Mouse (Mus musculus) retina, adult 2 months (tissue): ENCODE measurements around the gene Cfap97d1.

ENCODE experiments used
- DNase-seq: peaks from one replicate; pipeline ENCODE4 v3.0.0-alpha.2; 2012; ENCODE audit warnings: low read depth, low spot score

The Cfap97d1 gene

DNA sequence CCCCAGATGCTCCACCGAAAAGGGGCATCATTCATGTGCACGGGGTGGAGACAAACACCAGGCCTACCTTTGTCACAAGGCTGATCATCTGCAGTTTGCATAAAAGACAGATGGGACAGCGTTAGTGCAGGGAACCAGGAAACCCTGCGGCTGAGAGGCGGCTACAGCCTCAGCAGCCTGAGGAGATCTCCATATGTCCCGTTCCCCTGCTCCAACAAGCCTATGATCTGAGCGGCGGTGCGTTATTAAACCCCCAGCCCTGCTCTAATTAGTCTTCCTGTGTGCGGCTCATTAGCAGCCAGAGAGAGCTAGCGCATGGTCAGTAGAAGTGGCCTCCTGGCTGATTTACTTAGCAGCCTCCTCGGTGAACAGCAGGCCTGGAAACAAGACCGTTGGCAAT lies 26.1 kb downstream of the Cfap97d1 start:
- no peak for DNase-seq

DNA sequence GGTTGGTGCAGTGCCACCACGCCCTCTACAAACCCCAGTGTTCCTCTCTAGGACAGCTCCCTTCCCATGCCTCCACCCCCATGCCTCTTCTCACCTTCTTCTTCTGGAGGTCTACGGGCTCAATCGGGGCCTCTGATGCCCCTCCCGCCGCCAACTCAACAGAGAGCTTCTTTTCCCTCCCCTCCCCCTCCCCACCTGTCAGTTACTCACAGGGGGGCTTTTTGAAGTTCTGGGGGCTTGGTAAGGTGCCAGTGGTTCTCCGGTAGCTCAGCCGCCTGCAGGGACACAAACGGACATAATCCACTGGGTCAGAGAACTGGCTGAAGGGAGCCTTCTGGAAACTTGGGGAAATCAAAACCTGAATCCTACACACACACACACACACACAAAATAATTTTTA lies 27.4 kb downstream of the Cfap97d1 start:
- DNase-seq = no peak

- DNase-seq = no peak
These were observed 29.1 kb downstream of the Cfap97d1 start for GRCm38 (mm10) chr11:102013201-102013600.

DNA sequence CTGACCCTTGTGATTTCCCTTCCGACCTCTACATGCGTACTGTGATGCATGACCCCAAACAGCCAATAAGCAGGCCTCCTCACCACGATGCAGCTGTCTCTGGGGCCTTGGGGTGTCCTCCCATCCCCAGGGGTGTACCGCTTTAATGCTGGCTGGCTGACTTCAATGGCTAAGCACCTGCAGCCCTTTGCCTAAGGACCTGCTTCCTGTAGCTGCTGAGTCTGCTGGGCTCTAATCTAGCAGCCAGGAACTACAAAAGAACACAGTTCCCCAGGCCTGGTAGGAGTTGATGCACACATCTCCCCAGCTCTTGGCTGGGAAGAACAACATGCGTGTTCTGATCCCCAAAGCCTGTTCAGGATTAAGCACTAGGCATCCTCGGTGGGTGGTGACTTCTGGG lies 31.4 kb downstream of the Cfap97d1 start:
- no peak for DNase-seq

DNA sequence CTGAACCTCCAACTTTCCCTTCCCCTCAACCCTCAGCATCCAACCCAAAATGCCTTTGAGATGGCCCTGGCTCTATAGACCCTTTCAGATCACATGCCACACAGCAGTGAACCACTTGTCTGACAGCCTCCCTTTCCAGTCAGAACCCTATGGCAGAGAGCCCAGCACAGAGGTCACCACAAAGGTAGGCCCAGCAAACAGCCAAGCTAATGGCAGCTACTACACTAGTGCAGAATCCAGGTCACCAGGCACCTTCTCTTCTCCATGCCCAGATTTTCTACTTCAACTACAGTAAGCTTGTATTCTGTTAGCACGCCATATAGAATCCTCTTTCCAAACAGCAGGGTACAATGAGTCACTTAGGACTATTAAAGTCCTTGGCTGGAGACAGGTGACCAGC lies 32.1 kb downstream of the Cfap97d1 start:
- DNase-seq = no peak

DNA sequence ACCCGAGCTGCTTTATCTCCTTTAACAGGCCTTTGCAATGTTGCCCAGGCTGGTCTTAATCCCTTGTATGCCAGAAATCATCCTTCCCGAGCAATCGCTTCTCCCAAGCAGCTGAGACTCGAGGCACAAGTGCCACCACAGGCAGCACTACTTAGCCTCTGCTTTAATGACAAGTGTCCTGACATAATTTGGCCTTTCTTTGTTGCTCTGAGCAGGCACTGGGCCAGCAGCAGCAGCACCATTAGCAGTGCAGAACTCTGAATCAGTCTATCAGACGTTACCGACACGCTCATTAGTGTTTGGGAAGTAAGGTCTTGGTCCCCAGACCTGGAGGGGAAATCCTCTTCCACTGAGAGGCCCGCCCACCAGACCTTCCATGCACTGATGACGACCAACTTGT lies 35.7 kb downstream of the Cfap97d1 start:
- no peak for DNase-seq

GRCm38 (mm10) chr11:102021196-102021595 lies 37.1 kb downstream of the Cfap97d1 start:
- DNase-seq = no peak

DNA sequence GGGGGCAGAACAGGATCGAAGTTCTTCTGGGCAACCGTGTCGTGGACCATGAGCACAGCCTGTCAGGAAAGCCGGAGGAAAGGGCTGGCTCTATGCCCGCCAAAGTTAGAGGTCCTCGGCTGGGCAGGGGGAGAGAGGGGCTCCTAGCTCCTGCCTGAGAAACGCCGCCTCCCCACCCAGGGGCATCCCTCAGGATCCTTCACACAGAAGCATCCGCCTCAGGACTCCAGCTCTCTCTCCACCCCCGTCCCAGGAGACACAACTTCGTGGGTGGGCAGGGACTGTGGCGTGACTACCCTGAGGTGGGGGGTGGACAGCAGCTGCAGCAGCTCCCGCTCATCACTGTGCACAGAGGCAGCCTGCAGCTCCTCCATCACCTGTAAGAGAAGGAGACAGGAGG lies 39.3 kb downstream of the Cfap97d1 start:
- no peak for DNase-seq

- DNase-seq = no peak
These were observed 40.1 kb downstream of the Cfap97d1 start for GRCm38 (mm10) chr11:102024084-102024758.

DNA sequence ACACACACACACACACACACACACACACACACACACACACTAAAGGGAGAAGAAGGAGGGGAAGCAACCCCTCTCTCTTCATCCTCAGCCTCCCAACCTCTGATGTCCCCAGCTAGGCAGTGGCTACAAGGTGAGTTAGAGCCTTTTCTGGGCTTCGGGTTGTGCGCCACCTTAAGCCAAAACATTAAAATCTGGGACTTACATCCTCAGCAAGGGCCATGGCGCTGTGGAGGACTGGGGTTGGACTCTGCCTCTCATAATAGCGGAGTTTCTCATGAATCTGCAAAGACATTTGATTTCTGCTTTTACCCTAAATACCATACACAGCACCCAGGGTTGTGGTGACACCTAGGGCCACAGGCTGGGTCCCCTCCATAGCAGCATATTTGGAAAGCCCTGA lies 40.8 kb downstream of the Cfap97d1 start:
- no peak for DNase-seq

GRCm38 (mm10) chr11:102025354-102025753 lies 41.3 kb downstream of the Cfap97d1 start:
- DNase-seq = no peak

DNA sequence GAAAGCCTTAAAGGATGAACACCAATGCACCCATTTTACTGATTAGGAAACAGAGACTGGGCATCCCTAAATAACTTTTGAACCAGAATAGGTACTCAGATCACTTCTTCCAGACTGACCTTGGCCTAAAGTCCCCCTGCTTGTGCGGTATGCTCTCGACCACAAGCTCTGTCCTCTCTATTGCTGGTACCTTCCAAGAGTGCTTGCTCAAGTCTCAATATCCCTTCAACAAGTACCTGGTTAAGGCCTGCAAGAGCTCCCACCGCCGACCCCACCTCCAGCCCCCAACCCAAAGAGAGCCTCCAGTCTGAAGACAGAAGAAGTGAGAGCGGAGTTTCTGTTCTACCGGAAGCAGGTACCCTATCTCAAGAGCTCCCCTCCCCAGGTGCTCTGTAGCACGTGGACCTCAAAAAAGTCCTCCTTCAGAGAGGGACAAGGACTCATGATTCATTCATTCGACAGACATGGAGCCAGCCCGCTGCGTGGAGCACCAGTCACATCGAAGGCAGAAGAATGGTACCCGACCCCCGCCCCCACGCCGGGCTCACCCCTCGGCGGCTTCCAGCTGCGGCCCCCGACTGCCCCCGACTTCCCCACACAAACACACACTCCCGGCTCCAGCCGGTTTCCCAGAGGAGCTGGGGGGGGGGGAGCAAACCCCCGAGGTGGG lies 42.0 kb downstream of the Cfap97d1 start:
- DNase-seq = no peak

DNA sequence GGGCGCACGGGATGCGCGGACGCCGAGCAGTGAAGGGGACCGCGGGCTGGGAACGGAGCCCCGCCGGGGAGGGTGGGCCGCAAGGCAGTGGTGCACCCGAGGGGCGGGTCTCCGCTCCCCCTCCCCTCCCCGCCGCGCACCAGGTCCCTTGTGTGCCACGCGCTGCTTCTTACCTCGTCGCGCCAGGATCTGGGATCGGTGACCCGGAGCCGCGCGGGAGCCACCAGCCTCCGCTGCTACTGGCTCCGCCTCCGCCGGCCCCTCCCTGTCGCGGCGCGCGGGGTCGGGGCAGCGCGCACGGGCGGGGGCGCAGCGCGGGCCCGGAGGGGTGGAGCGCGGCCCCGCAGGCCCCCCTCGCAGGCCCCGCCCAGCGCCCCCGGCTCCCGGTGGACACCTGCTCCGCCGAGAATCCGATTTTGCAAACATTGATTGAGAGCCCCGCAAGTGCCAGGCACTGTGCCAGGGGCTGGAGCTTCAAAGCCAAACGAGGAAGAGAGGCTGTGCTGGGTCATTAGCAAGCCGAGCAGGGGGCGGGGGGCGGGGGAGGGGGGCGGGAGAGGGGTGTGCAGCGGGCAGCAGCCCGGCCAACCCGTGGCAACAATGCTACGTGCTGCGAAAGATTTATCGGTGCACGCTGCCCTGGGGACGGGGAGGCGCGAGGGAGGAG lies 42.7 kb downstream of the Cfap97d1 start:
- DNase-seq = peak; percentile 55

GRCm38 (mm10) chr11:102027361-102028017 lies 43.4 kb downstream of the Cfap97d1 start:
- no peak for DNase-seq

DNA sequence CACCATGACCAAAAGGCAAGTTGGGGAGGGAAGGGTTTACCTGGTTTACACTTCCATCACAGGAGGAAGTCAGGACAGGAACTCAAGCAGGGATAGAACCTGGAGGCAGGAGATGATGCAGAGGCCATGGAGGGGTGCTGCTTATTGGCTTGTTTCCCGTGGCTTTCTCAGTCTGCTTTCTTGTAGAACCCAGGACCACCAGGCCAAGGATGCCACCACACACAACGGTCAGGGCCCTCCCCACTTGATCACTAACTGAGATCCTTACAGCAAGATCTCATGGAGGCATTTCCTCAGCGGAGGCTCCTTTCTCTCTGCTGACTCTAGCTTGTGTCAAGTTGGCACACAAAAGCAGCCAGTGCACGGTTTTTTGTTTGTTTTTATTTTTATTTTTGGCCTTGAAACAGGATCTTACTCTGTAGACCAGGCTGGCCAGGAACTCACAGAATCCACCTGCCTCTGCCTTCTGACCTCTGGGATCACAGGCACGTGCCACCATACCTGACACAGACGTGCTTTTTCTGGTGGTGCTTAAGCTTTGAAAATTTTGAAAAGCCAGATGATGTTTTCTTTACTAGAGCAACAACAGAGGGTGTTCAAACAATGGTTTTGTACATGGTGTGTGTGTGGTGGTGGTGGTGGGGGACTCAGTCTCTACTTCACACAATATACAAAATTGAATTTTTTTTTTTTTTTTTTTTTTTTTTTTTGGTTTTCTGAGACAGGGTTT lies 44.2 kb downstream of the Cfap97d1 start, which contains the start of gene Mpp3:
Mpp3 (minus strand) TSS at position 375 of the 730 bp plus-strand sequence.
- DNase-seq = no peak

DNA sequence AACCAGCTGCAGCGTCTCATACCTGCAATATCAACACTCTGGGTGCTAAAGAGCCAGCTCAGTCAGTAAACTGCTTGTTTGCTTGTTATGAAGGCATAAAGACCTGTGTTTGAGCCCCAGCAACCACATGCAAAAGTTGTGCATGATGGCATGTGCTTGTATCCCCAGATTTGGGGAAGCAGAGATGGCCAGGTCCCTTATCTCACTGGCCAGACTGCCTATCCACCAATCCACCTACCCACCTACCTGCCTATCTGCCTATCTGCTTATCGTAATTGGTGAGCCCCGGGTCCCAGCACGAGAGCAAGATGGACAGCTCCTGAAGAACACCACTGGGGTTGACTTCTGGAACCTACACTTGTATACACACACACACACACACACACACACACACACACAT lies 45.2 kb downstream of the Cfap97d1 start:
- DNase-seq = no peak

DNA sequence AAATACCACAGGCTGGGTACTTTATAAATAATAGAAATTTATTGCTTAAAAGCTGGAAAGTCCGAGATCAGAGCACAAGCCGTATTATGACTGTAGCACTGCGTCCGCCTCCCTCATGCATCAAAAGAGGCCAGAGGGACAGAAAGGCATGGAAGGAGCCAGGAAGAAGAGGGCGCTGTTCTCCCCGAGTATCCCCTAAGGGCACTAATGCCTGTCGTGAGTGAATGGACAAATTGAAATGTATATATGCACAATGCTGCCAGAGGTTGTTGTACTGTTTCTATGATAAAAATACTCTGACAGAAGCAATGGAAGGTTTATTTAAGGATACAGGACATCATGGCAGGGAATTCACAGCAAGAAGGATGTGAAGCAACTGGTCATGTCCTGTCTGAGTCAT lies 45.9 kb downstream of the Cfap97d1 start:
- no peak for DNase-seq

GRCm38 (mm10) chr11:102031149-102031548 lies 47.1 kb downstream of the Cfap97d1 start:
- DNase-seq = no peak

- DNase-seq = no peak
These were observed 49.0 kb downstream of the Cfap97d1 start for GRCm38 (mm10) chr11:102033055-102033591.

DNA sequence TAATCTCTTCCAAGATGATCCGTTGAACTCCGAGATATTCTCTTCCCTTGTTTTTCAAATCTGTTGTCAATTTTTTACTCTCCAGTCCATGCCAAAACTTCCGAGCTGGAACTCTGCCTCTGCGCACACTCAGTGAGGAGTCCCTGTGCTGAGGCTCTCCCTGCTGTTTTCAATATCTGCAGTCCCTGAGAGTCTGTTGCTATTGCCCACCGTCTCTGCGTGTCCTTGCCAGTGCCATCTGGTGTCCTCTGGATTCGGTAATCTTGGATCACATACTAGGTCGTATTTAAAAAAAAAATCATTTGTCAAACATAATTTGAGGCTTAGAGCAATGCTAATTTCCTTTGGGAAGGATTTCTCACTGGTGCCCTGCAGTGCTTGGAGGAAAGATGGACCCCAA lies 50.8 kb downstream of the Cfap97d1 start:
- DNase-seq = no peak

- no peak for DNase-seq
These were observed 51.4 kb downstream of the Cfap97d1 start for GRCm38 (mm10) chr11:102035456-102035960.
